Mouse (Mus musculus) heart, adult 10 weeks (tissue): ENCODE results near the gene Hmgb1. TPM values are rescaled to one million over a fixed set of nuclear protein-coding genes. Genes with fewer than 3 reads are reported as not detected.

Source experiments
- polyA plus RNA-seq: library from polyadenylated mRNA; stranded (reverse); fragments of 350-450 nt; fragmentation: Illumina TruSeq; extraction: RNeasy Lipid Tissue Mini Kit (QIAGEN cat#74804); gene quantifications from one replicate; pipeline ENCODE4 v1.2.3, GENCODE M21; 2014; ENCODE audit warnings: low read depth, low replicate concordance

The Hmgb1 gene
- polyA plus RNA-seq: 255 TPM

DNA sequence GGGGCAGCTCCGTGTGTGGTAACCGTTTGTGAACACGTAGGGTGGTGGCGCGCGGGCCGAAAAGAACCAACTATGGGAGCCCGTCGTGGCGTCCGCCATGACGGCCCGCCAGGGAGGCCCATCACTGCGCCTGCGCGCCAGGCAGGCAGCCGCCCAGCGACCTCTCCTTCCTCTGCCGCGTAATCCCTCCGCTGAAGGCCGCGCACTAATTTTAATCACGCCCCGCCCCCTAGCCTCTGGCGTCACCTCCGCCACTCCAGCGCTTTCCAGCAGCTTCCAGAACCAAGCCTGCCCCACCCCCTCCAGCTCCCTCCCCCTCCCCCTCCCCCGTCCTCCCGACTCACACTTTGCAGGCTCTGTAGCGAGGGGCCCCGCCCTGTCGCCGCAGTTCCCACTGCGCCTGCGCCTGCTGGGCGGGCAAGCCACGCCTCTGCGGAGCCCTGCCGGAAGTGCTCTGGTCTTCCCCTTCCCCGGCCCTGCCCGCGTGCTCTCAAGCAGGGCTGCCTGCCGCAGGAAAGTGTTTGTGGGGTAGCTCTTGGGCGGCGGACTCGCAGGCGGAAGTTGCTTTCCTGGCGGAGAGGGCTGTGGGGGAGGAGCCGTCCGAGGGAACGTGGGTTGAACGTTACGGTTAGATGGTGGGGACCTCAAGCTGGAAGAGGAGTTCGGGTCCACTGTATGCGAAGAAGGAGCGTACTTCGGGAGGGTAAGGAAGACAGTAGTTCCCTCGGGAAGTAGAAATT is at the start of gene Hmgb1, which contains the start of gene Uspl1:
Gene Hmgb1, minus strand, starts transcription at position 386 of the 740 bp plus-strand sequence.
Gene Uspl1, plus strand, starts transcription at position 247 of the 740 bp plus-strand sequence.

Other genes starting within 250 kb of the Hmgb1 start
- 2.0 TPM for gene Gm42791, start 189.3 kb downstream of the Hmgb1 start, polyA plus RNA-seq
- 19.9 TPM for gene Uspl1, start 139 bp downstream of the Hmgb1 start, polyA plus RNA-seq
- gene Alox5ap, start 80.3 kb upstream of the Hmgb1 start, polyA plus RNA-seq: 16.6 TPM
- 16.2 TPM for gene Medag, start 227.3 kb upstream of the Hmgb1 start, polyA plus RNA-seq